Mouse (Mus musculus): ENCODE measurements around the gene Sgsm2. TPM values are rescaled to one million over a fixed set of nuclear protein-coding genes. Genes with fewer than 3 reads are reported as not detected.

Gene Sgsm2
- polyA plus RNA-seq, 1 experiment: 29.0 TPM

DNA sequence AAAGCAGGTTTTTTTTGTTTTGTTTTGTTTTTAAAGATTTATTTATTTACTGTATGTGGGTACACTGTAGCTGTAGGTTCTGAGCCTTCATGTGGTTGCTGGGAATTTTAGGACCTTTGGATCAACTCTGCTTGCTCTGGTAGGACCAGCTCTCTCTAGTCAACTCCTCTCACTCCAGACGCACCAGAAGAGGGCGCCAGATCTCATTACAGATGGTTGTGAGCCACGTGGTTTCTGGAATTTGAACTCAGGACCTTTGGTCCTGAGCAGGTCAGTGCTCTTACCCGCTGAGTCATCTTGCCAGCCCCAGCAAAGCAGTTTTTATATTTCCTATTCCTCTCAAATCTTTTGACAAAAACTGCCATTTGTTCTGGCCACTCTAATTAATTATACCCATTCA lies 27.3 kb upstream of the Sgsm2 start:
- 64% methylated on average over 4 of the region's 4 CpGs for WGBS
- peak; percentile 23 to 36 for DNase-seq
- Histone ChIP-seq H3K27ac (ENCODE audit: insufficient read depth, low read length) (no peak overlapping the region), H3K4me1 (ENCODE audit: control insufficient read depth, insufficient read depth, low read length) (no peaks in the 10 kb centered on the region), H3K4me3 (replicated peaks; ENCODE audit: insufficient read depth, low read depth, low read length) (no peak overlapping the region), H3K27me3 (ENCODE audit: control insufficient read depth, insufficient read depth, low read length) (no peaks in the 10 kb centered on the region)
- TF ChIP-seq POLR2A (IDR thresholded peaks at IDR 0.05; ENCODE audit: borderline replicate concordance, insufficient read depth, low read length) (no peak), CTCF (IDR thresholded peaks at IDR 0.05; ENCODE audit: borderline replicate concordance, insufficient read depth, low read depth, low read length) (peak; percentile 30; the same call in 1 of the 2 replicates)

DNA sequence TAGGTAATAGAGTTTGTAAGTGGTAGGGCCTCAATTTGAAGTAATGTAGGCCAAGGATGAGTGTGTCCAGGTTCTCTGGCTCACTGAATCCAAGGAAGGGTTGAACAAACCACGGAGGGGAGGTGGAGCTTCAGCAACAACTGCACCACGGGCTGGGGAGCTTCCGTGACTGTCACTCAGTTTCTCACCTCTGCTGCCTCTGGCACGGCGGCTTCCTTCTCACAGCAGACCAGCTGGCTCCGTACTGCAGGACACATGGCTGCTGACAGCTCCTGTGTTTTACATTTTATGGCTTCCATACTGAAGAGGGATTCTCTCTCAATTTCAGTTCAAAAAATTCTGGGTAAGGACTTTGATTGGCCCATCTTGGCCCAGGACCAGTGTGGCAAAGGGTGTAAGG lies 22.4 kb upstream of the Sgsm2 start:
- WGBS: 84% methylated on average over 6 of the region's 6 CpGs
- Histone ChIP-seq H3K27me3 (ENCODE audit: control insufficient read depth, insufficient read depth, low read length) (no peaks in the 10 kb centered on the region), H3K27ac (ENCODE audit: insufficient read depth, low read length) (no peak overlapping the region), H3K4me3 (replicated peaks; ENCODE audit: insufficient read depth, low read depth, low read length) (no peak overlapping the region), H3K4me1 (ENCODE audit: control insufficient read depth, insufficient read depth, low read length) (no peaks in the 10 kb centered on the region)
- no peak for DNase-seq
- no peak for TF ChIP-seq CTCF (IDR thresholded peaks at IDR 0.05; ENCODE audit: borderline replicate concordance, insufficient read depth, low read depth, low read length)
- no peak for TF ChIP-seq POLR2A (IDR thresholded peaks at IDR 0.05; ENCODE audit: borderline replicate concordance, insufficient read depth, low read length)

DNA sequence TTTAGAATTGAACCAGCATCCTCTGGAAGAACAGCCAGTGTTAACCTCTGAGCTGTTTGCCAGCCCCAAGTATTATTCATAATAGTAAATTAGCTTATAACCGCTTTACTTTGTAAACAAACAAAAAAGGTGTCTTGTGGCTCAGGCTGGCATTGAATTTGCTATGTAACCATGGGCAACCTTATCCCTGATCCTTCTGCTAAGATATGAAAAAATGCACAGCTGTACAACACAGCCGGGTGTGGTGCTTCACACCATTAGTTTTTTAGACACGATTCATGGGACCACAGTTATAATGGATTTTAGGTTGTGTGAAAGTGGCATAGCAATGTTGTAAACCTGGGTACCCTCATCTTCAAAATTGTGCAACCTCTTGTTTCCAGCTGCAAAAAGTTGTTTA lies 15.6 kb upstream of the Sgsm2 start:
- Histone ChIP-seq H3K4me3 (replicated peaks; ENCODE audit: insufficient read depth, low read depth, low read length) (no peak overlapping the region), H3K4me1 (ENCODE audit: control insufficient read depth, insufficient read depth, low read length) (no peaks in the 10 kb centered on the region), H3K27ac (ENCODE audit: insufficient read depth, low read length) (no peak overlapping the region), H3K27me3 (ENCODE audit: control insufficient read depth, insufficient read depth, low read length) (no peaks in the 10 kb centered on the region)
- no peak for DNase-seq
- TF ChIP-seq POLR2A (IDR thresholded peaks at IDR 0.05; ENCODE audit: borderline replicate concordance, insufficient read depth, low read length) (no peak), CTCF (IDR thresholded peaks at IDR 0.05; ENCODE audit: borderline replicate concordance, insufficient read depth, low read depth, low read length) (no peak)
- WGBS: 85% methylated on average over 3 of the region's 3 CpGs

DNA sequence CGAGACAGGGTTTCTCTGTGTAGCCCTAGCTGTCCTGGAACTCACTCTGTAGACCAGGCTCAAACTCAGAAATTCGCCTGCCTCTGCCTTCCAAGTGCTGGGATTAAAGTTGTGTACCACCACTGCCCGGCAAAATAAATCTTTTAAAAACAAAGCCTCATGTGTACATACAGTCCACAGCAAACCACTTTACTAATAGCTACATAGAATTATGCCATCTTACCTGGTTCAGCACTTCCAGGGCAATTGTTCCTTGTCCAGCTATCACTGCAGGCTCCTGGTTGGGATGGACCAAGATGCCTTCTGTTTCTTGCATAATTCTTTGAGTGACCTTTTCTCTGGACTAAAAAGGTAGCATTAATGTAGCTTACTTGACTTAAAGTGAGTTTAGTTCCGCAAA lies 13.1 kb upstream of the Sgsm2 start:
- no peak for TF ChIP-seq POLR2A (IDR thresholded peaks at IDR 0.05; ENCODE audit: borderline replicate concordance, insufficient read depth, low read length)
- TF ChIP-seq CTCF (IDR thresholded peaks at IDR 0.05; ENCODE audit: borderline replicate concordance, insufficient read depth, low read depth, low read length): no peak
- H3K4me1 ChIP-seq (ENCODE audit: control insufficient read depth, insufficient read depth, low read length): no peaks in the 10 kb centered on the region
- no peak overlapping the region for H3K27ac ChIP-seq (ENCODE audit: insufficient read depth, low read length)
- no peak overlapping the region for H3K4me3 ChIP-seq (replicated peaks; ENCODE audit: insufficient read depth, low read depth, low read length)
- H3K27me3 ChIP-seq (ENCODE audit: control insufficient read depth, insufficient read depth, low read length): no peaks in the 10 kb centered on the region
- DNase-seq: no peak
- WGBS: 93% methylated on average over 4 of the region's 4 CpGs

DNA sequence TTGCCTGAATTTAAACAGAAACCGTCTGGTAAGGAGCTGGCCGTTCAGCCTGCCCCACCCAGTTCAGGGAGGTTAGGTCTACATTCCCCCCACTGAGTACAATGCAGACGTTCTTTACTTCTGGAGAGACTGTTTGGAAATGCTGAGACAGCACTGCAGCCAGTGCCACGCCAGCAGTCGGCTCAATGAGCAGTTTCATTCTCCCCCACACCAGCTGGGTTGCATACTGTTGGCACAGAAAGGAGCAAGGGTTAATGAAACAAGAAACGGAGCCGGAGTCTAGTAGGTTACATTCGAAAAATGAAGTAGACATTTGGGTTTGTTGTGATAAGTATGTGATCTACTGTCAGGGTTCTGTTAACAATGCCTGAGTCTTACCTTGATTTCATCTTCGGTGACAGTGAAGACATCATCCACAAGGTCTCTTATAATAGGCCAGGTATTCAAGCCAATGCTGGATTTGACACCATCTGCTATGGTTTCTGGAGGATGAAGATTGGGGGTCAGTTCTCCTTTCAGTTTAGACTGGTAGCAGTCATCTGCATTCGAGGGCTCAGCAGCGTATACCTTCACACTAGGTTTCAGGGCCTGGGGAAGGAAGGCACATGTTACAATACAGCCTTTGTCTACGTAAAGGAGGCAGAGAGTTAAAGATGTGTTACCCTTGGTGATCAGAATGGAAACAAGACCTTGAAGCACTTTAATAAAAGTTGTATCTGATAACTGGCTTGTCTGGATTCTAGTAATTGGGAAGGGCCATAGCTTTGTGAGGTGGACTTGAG lies 11.9 kb upstream of the Sgsm2 start:
- Histone ChIP-seq H3K4me1 (ENCODE audit: control insufficient read depth, insufficient read depth, low read length) (no peaks in the 10 kb centered on the region), H3K27ac (ENCODE audit: insufficient read depth, low read length) (no peak overlapping the region), H3K27me3 (ENCODE audit: control insufficient read depth, insufficient read depth, low read length) (no peaks in the 10 kb centered on the region), H3K4me3 (replicated peaks; ENCODE audit: insufficient read depth, low read depth, low read length) (no peak overlapping the region)
- no peak for DNase-seq
- 63% methylated on average over 12 of the region's 12 CpGs for WGBS
- TF ChIP-seq POLR2A (IDR thresholded peaks at IDR 0.05; ENCODE audit: borderline replicate concordance, insufficient read depth, low read length) (no peak), CTCF (IDR thresholded peaks at IDR 0.05; ENCODE audit: borderline replicate concordance, insufficient read depth, low read depth, low read length) (no peak)

DNA sequence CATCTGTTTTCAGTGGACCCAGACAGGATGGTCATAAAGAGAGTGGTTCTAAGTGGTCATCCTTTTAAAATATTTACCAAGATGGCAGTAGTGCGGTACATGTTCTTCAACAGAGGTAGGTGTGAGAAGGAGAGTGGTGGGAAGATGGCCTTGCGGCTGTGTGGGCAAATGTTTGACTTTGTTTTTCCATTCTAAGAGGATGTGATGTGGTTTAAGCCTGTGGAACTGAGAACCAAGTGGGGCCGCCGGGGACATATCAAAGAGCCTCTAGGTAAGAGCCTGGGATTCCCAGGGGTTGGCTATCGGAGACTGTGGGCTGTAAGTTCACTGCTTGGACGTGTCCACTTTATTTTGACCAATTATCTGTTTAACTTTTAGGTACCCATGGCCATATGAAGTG lies 11.0 kb upstream of the Sgsm2 start:
- Histone ChIP-seq H3K4me3 (replicated peaks; ENCODE audit: insufficient read depth, low read depth, low read length) (no peak overlapping the region), H3K27me3 (ENCODE audit: control insufficient read depth, insufficient read depth, low read length) (no peaks in the 10 kb centered on the region), H3K4me1 (ENCODE audit: control insufficient read depth, insufficient read depth, low read length) (no peaks in the 10 kb centered on the region), H3K27ac (ENCODE audit: insufficient read depth, low read length) (no peak overlapping the region)
- WGBS: 93% methylated on average over 6 of the region's 6 CpGs
- TF ChIP-seq CTCF (IDR thresholded peaks at IDR 0.05; ENCODE audit: borderline replicate concordance, insufficient read depth, low read depth, low read length) (no peak), POLR2A (IDR thresholded peaks at IDR 0.05; ENCODE audit: borderline replicate concordance, insufficient read depth, low read length) (no peak)
- DNase-seq: no peak

DNA sequence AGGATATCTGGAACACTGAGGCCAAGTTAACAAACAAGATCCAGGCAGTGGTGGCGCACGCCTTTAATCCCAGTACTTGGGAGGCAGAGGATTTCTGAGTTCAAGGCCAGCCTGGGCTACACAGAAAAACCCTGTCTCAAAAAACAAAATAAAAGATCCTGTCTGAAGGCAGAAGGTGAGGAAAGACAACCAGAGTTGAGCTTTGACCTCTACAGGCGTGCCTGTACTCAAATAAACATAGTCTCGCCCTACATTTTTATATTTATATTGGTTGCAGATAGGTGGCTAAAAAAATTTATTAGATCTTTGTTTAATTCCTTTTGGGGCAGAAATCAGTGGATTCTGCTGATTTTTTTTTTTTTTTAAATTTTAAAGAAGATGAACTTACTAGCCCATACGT lies 5.6 kb upstream of the Sgsm2 start:
- no peak overlapping the region for H3K27ac ChIP-seq (ENCODE audit: insufficient read depth, low read length)
- WGBS: 95% methylated on average over 5 of the region's 5 CpGs

DNA sequence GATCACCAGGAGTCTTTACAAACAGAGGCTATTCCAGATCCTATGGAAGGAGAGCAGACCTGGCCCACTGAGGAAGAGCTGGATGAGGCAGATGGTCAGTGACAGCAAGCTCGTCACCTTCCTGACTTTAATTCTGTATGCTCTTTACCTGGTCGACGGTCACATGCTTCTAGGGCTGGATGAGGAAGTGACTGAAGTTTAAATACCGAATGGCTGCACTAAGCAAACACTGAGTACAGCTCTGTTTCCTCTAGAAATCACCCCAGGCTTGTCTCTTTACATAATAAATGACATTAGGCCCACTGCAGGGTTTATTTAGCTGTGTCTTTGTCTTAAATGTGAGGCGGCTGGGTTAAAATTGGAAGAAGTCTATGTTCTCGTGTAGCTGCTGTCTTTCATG lies 4.7 kb upstream of the Sgsm2 start:
- no peaks in the 10 kb centered on the region for H3K27me3 ChIP-seq (ENCODE audit: control insufficient read depth, insufficient read depth, low read length)
- no peak overlapping the region for H3K27ac ChIP-seq (ENCODE audit: insufficient read depth, low read length)
- DNase-seq: no peak
- H3K4me1 ChIP-seq (ENCODE audit: control insufficient read depth, insufficient read depth, low read length): no peaks in the 10 kb centered on the region
- TF ChIP-seq CTCF (IDR thresholded peaks at IDR 0.05; ENCODE audit: borderline replicate concordance, insufficient read depth, low read depth, low read length): no peak
- no peak for TF ChIP-seq POLR2A (IDR thresholded peaks at IDR 0.05; ENCODE audit: borderline replicate concordance, insufficient read depth, low read length)
- WGBS: 90% methylated on average over 6 of the region's 6 CpGs
- no peak overlapping the region for H3K4me3 ChIP-seq (replicated peaks; ENCODE audit: insufficient read depth, low read depth, low read length)

More for the DNA sequence above, 5.6 kb upstream of the Sgsm2 start:
- no peak for DNase-seq
- H3K4me1 ChIP-seq (ENCODE audit: control insufficient read depth, insufficient read depth, low read length): no peaks in the 10 kb centered on the region
- no peak overlapping the region for H3K4me3 ChIP-seq (replicated peaks; ENCODE audit: insufficient read depth, low read depth, low read length)
- no peaks in the 10 kb centered on the region for H3K27me3 ChIP-seq (ENCODE audit: control insufficient read depth, insufficient read depth, low read length)
- TF ChIP-seq POLR2A (IDR thresholded peaks at IDR 0.05; ENCODE audit: borderline replicate concordance, insufficient read depth, low read length) (no peak), CTCF (IDR thresholded peaks at IDR 0.05; ENCODE audit: borderline replicate concordance, insufficient read depth, low read depth, low read length) (no peak)
